Mouse (Mus musculus): ENCODE results near the gene Dusp12.

Dusp12 gene

GRCm38 (mm10) chr1:170863033-170863432 lies 22.3 kb downstream of the Dusp12 start:
- no peak for DNase-seq (ENCODE audit: extremely low spot score, low read depth, low spot score)

GRCm38 (mm10) chr1:170862435-170862717 lies 23.0 kb downstream of the Dusp12 start:
- DNase-seq (ENCODE audit: extremely low spot score, low read depth, low spot score), result no peak

- no peak for DNase-seq (ENCODE audit: extremely low spot score, low read depth, low spot score)
Observed at GRCm38 (mm10) chr1:170861671-170862434, 23.5 kb downstream of the Dusp12 start.

- DNase-seq (ENCODE audit: extremely low spot score, low read depth, low spot score), result no peak
Observed at GRCm38 (mm10) chr1:170858872-170859271, 26.5 kb downstream of the Dusp12 start.

- DNase-seq (ENCODE audit: extremely low spot score, low read depth, low spot score), result no peak
Observed at GRCm38 (mm10) chr1:170857369-170857768, 28.0 kb downstream of the Dusp12 start.

GRCm38 (mm10) chr1:170855056-170855760 lies 30.1 kb downstream of the Dusp12 start:
- no peak for DNase-seq (ENCODE audit: extremely low spot score, low read depth, low spot score)

- no peak for DNase-seq (ENCODE audit: extremely low spot score, low read depth, low spot score)
Observed at GRCm38 (mm10) chr1:170853604-170854003, 31.7 kb downstream of the Dusp12 start.

GRCm38 (mm10) chr1:170850637-170851624 lies 34.4 kb downstream of the Dusp12 start:
- DNase-seq (ENCODE audit: extremely low spot score, low read depth, low spot score), result no peak

- no peak for DNase-seq (ENCODE audit: extremely low spot score, low read depth, low spot score)
Observed at GRCm38 (mm10) chr1:170850007-170850406, 35.3 kb downstream of the Dusp12 start.

- DNase-seq (ENCODE audit: extremely low spot score, low read depth, low spot score), result no peak
Observed at GRCm38 (mm10) chr1:170845448-170846307, 39.7 kb downstream of the Dusp12 start.

GRCm38 (mm10) chr1:170844380-170844779 lies 41.0 kb downstream of the Dusp12 start:
- DNase-seq (ENCODE audit: extremely low spot score, low read depth, low spot score), result no peak

GRCm38 (mm10) chr1:170839685-170840084 lies 45.7 kb downstream of the Dusp12 start:
- DNase-seq (ENCODE audit: extremely low spot score, low read depth, low spot score), result no peak

GRCm38 (mm10) chr1:170834756-170835155 lies 50.6 kb downstream of the Dusp12 start:
- DNase-seq (ENCODE audit: extremely low spot score, low read depth, low spot score), result no peak

- no peak for DNase-seq (ENCODE audit: extremely low spot score, low read depth, low spot score)
Observed at GRCm38 (mm10) chr1:170829781-170830180, 55.6 kb downstream of the Dusp12 start.

- DNase-seq (ENCODE audit: extremely low spot score, low read depth, low spot score), result no peak
Observed at GRCm38 (mm10) chr1:170829344-170829743, 56.0 kb downstream of the Dusp12 start.
